Comparison of ENCODE assay signal across 8 mouse cellular contexts in the genomic region with DNA sequence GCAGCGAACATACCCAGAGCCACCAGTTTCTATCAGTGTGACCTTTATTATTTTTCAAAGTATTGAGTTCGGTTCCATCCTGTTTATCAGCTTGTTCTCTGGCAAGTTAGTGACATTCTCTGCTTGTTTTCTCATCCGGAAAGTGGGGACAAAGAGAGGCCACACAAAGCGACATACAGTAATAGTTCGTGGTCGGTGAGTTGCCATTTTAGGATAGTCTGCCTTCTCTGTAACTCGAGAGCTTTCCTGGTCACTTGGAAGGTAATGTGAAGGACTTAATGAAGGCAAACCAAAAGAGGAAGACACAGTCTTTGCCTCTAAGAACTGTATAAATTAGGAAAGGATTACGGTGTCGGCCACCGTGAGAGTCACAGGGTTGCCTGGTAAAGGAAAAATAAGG.
DNase-seq lines count a peak whose midpoint lies in the region; ATAC-seq and TF ChIP-seq lines count a peak whose summit lies in the region.

No protein-coding gene starts in this region.

- peak overlapping the region; percentile 74 for H3K4me2 ChIP-seq in heart, embryonic 14.5 days (ENCODE audit: low read length)
- H3K4me2 ChIP-seq in liver, embryonic 16.5 days (ENCODE audit: low read depth, low read length) = peak overlapping the region; percentile 89

- no peaks in the 10 kb centered on the region for H3K27me3 ChIP-seq in heart, embryonic 10.5 days (ENCODE audit: insufficient read depth, poor library complexity, severe bottlenecking)
- H3K27me3 ChIP-seq in G1E (ENCODE audit: insufficient read depth, low read length) = no peaks in the 10 kb centered on the region
- no peaks in the 10 kb centered on the region for H3K27me3 ChIP-seq in heart, embryonic 14.5 days (ENCODE audit: control insufficient read depth, insufficient read depth, low read length)
- H3K27me3 ChIP-seq in liver, embryonic 16.5 days (ENCODE audit: control insufficient read depth, insufficient read depth, low read depth, low read length) = no peaks in the 10 kb centered on the region

- peaks cover 10% of the 10 kb centered on the region for H3K36me3 ChIP-seq in heart, embryonic 10.5 days
- peaks cover 32% of the 10 kb centered on the region for H3K36me3 ChIP-seq in G1E (replicated peaks)
- peaks cover 8% of the 10 kb centered on the region for H3K36me3 ChIP-seq in heart, embryonic 14.5 days (ENCODE audit: control insufficient read depth, insufficient read depth, low read length)
- H3K36me3 ChIP-seq in liver, embryonic 16.5 days (ENCODE audit: control insufficient read depth, insufficient read depth) = peaks cover 4% of the 10 kb centered on the region; the same call in 1 of the 2 replicates

- peaks cover 15% of the 10 kb centered on the region for H3K4me1 ChIP-seq in heart, embryonic 10.5 days
- H3K4me1 ChIP-seq in G1E (ENCODE audit: insufficient read depth, low read depth, low read length) = peaks cover 14% of the 10 kb centered on the region
- peaks cover 4 to 7% of the 10 kb centered on the region in 2 experiments; a peak in 2 of 4 replicates for H3K4me1 ChIP-seq in heart, embryonic 14.5 days (ENCODE audit: control insufficient read depth in 2 of 2, insufficient read depth in 2 of 2, low read length in 2 of 2)
- peaks cover 15% of the 10 kb centered on the region for H3K4me1 ChIP-seq in liver, embryonic 16.5 days (ENCODE audit: control insufficient read depth, low read depth, low read length)

- no peak for DNase-seq in heart, embryonic 10.5 days (ENCODE audit: low spot score)
- DNase-seq in heart, adult 11 months = no peak
- no peak for DNase-seq in G1E (ENCODE audit: low spot score)
- no peak for DNase-seq in right cerebral cortex, postnatal 10 days (ENCODE audit: low spot score in 2 of 2)
- DNase-seq in right cerebral cortex, postnatal 36 days (ENCODE audit: low spot score in 2 of 2) = no peak
- no peak for DNase-seq in right cerebral cortex, postnatal 4 days

- no peak for TF ChIP-seq CTCF in G1E (IDR thresholded peaks at IDR 0.05; ENCODE audit: low read depth, low read length)

- peak overlapping the region; percentile 68 for H3K9ac ChIP-seq in heart, embryonic 14.5 days (ENCODE audit: low read length)
- H3K9ac ChIP-seq in liver, embryonic 16.5 days (ENCODE audit: low read depth, low read length) = peak overlapping the region; percentile 92

- no peaks in the 10 kb centered on the region for H3K9me3 ChIP-seq in heart, embryonic 10.5 days
- H3K9me3 ChIP-seq in G1E (replicated peaks) = no peaks in the 10 kb centered on the region
- H3K9me3 ChIP-seq in heart, embryonic 14.5 days (ENCODE audit: control insufficient read depth, low read length) = no peaks in the 10 kb centered on the region
- no peaks in the 10 kb centered on the region for H3K9me3 ChIP-seq in liver, embryonic 16.5 days (replicated peaks; ENCODE audit: control insufficient read depth, low read length)

- peak overlapping the region; percentile 78 for H3K4me3 ChIP-seq in heart, embryonic 10.5 days
- peak overlapping the region; percentile 95 for H3K4me3 ChIP-seq in G1E (ENCODE audit: low read depth, low read length)
- H3K4me3 ChIP-seq in heart, embryonic 14.5 days (ENCODE audit: control insufficient read depth in 1 of 2, insufficient read depth in 1 of 2, low read depth in 1 of 2, low read length in 2 of 2) = peak overlapping the region; percentile 63 to 70
- H3K4me3 ChIP-seq in liver, embryonic 16.5 days (ENCODE audit: low read depth, low read length) = peak overlapping the region; percentile 94

- no peak for ATAC-seq in G1E (ENCODE audit: extremely low read depth, insufficient number of reproducible peaks, low FRiP score, poor library complexity, severe bottlenecking)
- no peak for ATAC-seq in heart, embryonic 14.5 days (ENCODE audit: insufficient number of reproducible peaks, insufficient read depth, low FRiP score, low read depth)
- no peak for ATAC-seq in liver, embryonic 16.5 days (ENCODE audit: low read depth)

- peak overlapping the region; percentile 88 for H3K27ac ChIP-seq in heart, embryonic 10.5 days
- no peak overlapping the region for H3K27ac ChIP-seq in heart, embryonic 14.5 days (replicated peaks in 1 of 2; ENCODE audit: control insufficient read depth in 1 of 2, insufficient read depth in 1 of 2, low read depth in 2 of 2, low read length in 2 of 2)
- peak overlapping the region; percentile 18; the same call in 1 of the 2 replicates for H3K27ac ChIP-seq in liver, embryonic 16.5 days (ENCODE audit: low read length)

- WGBS in heart, embryonic 10.5 days = 13% methylated on average over 10 of the region's 10 CpGs
- WGBS in heart, embryonic 14.5 days = 12% methylated on average over 10 of the region's 10 CpGs
- WGBS in liver, embryonic 16.5 days (ENCODE audit: insufficient replicate concordance) = 2% methylated on average over 10 of the region's 10 CpGs

Comparison
In these comparisons a context has a peak if more than half of its experiments do, and no peak if none do; other contexts are left out.
1. H3K27ac ChIP-seq: peak in heart, embryonic 10.5 days (single experiment) and liver, embryonic 16.5 days (single experiment); none in heart, embryonic 14.5 days (0 of 2).
2. Peak in every context shown above with its lines, with median percentiles within 50 percentile points of each other: H3K4me3 ChIP-seq.